Mouse (Mus musculus): ENCODE data around the gene Arl15.

Gene Arl15

DNA sequence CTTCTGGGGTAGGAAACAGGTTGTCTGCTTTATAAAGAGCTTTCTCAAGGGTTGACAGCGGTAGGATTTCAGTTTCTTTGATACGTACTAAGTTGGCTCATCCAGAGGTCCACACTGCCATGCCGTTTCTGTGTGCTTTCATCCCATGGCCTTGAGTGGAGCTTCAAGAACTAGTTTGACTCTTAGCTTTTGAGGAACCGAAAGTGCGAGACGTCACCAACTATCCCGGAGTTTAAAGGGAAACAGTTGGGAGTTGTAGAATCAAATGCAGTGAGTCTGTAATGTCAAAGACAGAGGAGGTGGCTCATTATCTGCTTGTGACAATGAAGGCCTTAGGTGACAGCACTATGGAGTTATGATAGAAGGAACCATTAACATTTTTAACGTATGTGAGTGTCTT is 49.6 kb downstream of the Arl15 start:
- no peak for DNase-seq (ENCODE audit: low read depth, low spot score)

DNA sequence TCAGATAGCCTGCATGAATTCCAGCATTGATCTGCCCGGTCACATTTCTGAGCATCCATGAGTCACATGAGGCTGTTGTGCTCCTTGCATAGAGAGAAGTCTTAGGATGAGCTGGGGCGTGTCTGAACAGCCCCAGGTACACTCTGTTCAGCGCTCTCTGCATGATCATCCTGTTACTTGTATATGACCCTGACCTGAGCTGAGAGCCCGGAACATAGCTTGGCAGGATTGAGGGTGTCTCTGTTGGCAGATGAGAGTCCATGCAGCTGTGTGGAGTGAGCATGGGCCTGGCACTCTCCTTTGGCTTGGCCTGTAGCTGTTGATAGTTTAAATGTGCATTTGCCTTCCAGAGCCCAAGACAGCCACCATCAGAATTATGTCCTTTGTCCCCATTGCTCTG is 50.4 kb downstream of the Arl15 start:
- no peak for DNase-seq (ENCODE audit: low read depth, low spot score)

DNA sequence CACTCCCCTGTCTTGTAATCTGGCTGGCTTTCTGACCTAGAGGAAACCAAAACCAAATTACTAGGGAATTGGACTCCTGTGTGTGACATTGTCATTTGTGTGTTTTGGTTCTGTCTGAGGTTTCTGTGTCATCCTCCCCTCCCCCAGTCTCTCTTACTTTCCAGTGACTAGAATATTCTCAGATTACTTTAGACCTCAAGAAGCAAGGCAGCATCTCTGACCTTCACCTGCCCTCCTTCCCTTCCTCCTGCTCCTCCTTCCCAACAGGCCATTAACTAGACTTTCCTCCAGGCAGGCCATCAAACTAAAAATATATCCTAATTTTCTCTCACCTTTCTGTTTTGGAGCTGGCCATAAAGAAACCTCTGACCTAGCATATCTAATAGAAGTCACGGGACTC is 50.9 kb downstream of the Arl15 start:
- no peak for DNase-seq (ENCODE audit: low read depth, low spot score)

DNA sequence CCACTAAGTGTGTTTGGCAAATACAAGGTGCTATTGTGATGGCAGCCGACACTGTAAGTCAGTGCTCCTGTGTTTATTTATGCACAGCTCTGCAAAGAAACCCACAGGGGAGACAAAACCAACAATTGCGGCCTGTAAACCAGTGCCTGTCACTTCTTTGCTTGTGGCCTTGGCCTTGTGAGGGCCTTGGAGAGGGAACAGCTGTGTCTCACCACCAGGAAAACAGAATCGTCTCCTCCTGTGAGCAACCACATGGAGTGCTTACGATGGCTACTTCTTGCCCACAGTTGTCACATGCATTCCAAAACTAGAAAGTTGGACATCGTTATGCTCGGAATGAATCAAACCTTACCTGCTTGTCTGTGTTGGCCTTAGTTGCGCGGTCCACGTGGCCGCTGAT is 52.1 kb downstream of the Arl15 start:
- no peak for DNase-seq (ENCODE audit: low read depth, low spot score)

DNA sequence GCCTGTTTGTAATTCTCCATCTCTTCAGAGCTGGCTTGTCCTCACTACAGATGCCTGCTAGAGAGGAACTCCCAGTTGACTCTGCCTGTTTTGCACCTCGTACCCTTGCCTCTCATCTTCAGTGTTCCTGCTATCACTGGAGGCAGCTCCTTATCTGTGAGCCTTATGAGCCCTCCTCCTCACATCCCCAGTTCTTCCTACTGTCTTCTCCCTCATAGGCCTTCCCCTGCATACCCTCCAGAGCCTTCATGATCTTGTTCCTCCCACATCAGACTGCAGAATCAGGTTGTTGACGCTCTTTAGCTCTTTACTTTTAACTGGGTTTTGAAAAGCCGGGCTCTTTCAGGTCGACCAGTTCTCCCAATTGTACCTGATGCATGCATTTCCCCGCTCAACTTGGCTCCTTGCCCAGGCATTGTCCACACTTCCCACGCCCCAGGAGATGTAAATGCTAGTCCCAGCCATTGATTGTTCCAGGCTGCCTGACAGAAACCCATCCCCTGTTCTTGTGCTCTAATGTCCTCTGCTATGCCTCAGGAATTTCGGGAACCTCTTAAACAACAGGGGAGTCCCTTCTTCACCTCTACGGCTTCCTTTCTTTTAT is 56.2 kb downstream of the Arl15 start:
- no peak for DNase-seq (ENCODE audit: low read depth, low spot score)

DNA sequence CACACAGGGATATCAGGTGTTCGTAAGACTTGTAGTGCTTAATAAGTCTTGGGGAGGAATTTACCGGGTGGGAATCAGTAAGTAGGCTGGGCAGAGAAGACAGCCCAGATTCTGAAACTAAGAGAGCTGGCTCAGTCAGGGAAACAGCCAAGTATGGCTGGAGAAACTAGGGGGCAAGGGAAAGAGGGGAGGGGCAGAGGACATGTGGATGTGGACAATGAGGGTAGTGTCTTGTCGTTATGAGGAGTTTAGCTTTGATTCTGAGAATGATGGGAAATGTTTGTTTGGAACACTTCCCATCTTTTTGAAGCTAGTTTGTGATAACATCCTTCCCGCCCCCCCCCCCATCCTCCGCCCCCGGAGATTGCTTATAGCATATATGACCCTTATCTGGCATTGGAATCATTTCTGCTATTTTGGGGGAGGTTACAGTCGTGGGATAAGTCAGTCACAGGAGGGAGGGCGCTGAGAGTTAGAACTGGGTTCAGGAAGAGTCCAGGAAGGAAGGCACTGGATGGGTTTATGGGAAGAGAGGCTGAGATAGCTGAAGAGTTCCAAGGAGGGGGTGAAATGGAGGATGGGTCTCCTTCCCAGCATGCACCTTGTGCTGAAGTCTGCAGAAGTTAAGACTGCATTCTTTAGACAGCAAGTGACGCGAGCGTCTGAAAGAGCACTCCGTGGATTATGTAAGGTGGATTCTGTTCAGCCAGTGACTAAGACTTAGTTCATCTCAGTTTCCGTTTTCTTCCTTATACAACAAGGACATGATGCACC is 57.5 kb downstream of the Arl15 start:
- no peak for DNase-seq (ENCODE audit: low read depth, low spot score)

DNA sequence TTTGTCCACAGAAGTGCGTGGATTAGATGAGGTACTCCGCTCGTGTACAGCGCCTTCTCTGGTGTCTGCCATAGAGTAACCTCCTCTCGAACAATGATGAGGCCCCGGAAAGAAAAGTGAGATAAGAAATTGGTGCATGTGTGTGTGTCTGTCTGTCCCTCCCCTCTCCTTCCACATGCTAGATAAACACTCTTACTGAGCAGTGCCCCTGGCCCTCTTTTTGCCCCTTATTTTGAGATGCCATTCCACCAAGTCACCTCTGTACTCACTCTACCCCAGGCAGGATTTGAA is 58.0 kb downstream of the Arl15 start:
- no peak for DNase-seq (ENCODE audit: low read depth, low spot score)

DNA sequence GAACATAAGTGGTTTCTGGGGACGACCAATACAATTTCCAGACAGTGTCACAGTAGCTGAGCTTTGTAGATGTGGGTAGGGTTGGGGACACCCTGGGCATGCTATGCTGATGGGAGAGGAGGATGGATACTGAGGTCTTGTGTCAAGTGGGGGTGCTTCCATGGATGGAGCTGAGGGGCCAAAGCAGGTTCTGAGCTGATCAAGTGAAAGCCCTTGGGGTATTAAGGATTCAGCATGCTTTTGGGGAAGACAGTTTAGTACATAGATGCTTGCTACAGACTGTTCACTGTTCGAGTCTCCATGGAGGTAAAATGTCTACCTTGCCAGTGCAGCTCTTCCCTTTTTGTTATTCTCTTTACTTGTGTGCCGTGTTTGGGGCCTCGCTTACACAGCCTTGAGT is 59.8 kb downstream of the Arl15 start:
- no peak for DNase-seq (ENCODE audit: low read depth, low spot score)

DNA sequence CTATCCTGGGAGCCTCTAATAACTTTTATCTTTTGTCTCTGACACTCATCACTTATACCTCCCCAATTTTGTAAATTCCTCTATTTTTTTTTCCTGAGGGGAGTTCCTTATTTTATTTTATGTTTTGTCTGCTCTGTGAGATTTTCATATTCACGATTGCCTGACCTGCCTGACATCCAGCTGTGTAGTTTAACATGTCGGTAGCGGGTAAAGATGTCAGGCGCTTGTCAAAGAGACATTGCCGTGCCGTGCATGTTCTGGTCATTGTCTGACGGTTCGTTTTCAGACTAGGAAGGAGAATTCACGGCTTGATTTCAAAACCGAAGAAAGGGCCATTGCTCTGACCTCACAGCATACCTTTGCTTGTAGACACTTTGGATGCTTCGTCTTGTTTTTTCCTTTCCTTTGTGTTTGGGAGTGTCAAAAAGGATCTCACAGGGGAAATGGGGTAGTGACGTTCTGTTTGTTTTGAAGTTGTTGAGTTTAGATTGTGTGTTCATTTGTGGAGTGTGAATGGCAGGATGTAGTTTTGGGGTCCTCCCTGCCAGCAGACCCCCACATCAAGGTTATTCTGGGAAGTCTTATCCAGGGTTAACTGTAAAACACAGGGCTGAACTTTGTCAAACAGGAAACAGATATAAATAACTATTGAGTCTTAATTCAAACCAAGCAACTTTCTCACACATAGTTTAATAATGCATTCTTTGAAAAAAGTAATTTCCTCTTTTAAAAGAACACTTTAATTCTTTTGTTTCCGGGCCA is 60.4 kb downstream of the Arl15 start:
- DNase-seq (ENCODE audit: low read depth, low spot score): no peak

DNA sequence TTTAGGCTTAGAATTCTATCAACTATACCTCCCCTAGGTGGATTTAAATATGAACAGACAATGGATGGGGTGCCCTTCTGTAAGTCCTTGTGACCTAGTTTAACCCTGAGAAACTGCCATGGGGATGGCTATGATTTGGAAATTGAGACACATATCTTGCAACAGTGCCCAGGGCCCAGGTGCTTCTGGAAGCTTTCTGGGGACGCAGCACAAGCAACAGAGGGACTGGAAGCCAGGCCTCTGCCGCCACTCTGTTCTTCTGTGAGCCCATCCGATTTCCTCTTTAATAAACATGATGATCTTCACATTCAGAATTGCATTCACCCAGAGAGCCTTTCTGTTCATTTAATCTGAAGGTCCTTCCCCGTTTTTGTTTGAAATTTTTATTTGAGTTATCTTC is 62.6 kb downstream of the Arl15 start:
- no peak for DNase-seq (ENCODE audit: low read depth, low spot score)

DNA sequence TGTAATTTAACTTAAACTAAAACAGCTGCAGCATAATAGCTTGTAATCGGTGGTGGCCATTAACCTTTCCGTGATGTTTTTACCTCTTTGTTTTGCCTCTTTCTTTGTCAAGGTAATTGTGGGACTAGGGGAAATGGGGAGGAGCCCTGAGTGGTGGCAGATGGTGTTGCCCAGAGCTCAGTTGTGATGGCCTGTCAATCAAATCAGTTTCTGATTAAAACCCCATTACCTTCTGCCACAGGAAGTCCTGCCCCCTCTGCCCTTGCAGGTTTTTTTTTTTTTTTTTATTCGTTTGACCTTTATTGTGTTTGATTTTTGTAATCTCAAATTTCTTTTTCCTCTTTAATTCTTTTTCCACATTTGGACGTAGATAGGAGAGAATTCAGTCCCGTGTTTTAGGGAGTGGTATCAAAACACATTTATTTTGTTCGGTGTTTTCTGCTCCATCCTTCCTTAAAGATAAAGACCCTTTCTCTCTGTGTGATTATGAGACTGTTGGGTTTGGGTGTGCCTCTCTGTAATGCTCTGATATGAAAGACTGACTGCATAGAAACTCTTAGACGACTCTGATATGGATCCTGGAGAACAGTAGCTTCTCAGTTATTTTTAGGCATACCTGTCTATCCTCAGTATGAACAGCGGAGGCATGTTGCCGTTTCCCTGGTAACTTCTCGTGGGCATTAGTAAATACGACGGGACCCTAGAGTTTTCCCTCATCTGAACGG is 64.5 kb downstream of the Arl15 start:
- DNase-seq (ENCODE audit: low read depth, low spot score): no peak

DNA sequence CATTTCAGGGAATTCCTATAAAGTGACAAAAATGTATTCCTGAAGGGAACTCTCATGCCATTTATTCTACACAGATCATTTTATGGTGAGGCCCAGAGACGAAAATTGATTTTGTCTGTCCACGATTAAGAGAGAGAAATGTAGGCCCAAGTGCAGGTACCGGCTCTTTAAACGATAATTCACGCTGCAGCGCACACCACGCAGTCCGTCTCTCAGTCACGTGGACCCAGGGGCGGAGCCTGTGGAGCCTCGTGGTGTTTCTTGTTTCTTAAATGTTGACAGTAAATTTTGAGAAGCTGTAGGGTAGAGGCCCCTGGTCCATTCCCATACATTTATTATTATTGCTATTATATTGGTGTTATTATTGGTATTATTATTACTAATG is 65.1 kb downstream of the Arl15 start:
- DNase-seq (ENCODE audit: low read depth, low spot score): no peak

DNA sequence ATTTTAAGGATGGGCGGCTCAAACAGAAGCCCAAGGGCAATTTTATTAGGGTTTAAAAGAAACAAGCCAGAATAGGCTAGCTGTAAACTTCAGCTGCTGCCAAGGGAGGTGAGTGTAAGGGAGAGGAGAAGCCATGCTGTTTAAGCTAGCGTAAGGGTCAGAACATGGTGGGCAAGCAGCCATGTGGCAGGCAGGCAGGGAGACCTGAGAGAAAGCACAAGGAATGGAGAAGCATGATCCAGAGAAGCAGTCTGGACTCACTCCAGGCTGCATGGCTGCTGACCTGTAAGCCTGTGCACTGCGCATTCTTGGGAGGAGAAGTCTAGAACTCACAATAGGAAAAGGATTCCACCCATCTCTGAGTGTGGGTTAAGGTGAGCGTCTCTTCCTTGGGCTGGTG is 66.5 kb downstream of the Arl15 start:
- DNase-seq (ENCODE audit: low read depth, low spot score): no peak

DNA sequence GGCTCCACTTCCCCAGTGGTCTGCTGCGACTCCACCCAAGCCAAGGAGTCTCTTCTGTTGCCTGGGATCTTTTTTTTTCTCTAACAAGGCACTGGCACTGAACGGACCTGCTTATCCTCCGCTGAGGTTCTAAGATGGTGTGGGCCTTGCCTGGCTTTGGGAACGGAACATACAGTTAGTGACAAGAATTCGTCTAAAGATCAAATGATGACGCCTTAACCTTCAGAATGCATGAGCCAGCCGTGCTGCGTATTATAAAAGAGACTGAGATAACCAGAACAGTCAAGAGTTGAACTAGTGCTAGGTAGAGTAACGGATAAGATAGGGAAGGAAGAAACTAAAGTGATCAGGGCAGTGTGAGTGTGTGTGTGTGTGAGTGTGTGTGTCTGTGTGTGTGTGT is 66.9 kb downstream of the Arl15 start:
- DNase-seq (ENCODE audit: low read depth, low spot score): no peak

DNA sequence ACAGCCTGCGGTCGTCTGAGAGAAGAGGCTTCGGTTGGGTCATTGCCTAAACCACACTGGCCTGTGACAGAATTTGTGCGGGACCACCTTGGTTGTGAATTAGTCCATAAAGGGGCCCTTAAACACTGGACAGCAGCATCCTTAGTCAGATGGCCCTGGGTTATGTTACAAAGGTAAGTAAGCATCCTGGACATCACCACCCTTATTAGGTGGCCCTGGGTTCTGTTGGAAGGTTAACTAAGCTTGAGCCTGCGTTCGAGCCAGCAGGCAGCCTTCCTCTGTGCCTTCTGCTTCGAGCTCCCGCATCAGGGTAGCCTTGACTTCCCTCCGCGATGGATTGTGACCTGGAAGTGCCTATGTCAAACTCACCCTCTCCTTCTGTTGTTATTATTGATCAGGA is 68.6 kb downstream of the Arl15 start:
- DNase-seq (ENCODE audit: low read depth, low spot score): no peak

DNA sequence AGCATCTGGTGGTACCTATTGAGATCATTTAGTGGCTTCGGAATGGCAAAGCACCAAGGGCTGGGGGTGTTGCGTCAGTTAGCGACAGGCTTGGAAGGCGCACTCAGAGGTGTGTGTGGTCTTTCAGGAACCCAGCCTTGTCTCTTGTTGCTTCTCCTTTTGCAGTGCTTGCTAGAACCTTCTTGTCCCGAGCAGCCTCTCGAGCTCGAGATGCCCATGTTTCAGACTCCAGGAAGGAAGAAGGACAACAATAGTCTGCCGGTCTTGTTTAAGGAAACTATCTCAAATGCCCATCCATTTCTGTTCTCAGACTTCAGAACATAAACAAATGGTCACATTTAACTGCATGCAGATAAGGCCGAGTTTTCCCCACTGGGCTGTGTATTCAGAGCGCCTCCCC is 69.4 kb downstream of the Arl15 start:
- no peak for DNase-seq (ENCODE audit: low read depth, low spot score)

DNA sequence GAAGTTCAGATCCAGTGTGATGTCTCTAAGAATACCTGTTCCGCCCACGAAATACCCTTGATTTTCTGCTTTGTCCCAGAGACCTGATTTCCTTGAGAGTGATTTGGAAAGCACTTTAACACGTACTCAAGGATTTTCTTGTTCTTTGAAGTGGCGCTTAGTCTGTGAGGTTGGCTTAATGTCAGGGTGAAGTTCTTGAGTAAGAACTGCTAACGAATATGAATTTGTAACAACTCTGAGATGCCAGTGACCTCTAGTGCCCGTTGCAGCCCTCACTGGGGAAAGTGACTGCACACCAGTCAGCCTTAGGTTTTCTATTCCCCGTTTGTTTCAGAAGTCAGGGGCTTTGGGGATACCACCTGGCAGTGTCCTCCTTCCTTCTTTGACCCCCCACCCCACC is 70.0 kb downstream of the Arl15 start:
- no peak for DNase-seq (ENCODE audit: low read depth, low spot score)

DNA sequence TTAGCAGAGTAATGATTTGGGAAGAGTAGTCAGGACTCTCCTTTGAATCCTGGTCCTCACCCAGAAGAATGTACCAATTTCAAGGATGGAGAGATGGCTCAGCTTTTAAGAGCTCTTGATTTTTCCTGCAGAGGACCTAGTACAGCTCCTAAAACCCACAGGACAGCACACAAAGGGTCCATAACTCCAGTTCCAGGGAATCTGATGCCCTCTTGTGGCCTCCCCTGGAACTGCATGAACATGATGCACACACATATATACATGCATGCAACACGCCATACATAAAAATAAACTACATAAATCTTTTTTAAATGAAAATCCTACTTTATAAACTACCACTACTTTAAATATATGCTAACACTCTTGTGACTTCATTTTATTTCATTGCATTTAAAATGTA is 70.6 kb downstream of the Arl15 start:
- peak; percentile 32 for DNase-seq (ENCODE audit: low read depth, low spot score)

DNA sequence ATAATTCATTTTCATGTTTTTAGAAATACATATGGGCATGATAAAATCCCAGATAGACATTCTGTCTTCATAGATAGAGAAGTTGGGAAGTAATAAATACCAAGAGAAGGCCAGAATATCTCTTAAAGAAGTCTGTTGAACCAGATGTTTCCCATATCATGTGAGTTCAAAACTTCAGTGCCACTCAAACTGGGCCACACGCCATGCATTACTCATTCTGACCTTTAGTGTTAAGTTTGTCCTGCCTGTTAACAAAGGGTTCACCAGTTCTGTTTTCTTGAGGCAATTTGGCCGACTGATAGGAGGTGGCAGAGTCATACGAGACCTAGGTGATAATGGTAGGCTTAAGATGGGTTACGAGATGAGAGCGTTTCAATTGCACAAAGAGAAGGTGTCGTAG is 71.1 kb downstream of the Arl15 start:
- no peak for DNase-seq (ENCODE audit: low read depth, low spot score)

DNA sequence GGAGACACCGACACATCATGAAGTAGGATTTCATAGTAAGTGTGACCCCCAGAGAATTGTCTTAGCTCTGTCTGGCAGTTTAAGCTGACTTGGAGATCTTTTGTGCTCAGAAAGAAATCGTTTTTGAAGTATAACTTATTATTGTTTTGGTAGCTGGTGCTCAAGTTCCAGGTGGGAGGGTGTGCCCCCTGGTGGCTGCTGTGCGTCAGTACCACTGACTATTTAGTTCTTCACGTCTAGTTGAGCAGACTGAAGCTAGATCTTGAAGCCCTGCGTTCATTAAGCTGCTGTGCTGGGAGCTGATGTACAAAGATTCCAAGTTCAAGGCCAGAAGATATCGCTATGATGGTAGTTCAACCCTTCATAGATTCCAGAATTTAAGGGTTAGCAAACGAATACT is 71.5 kb downstream of the Arl15 start:
- DNase-seq (ENCODE audit: low read depth, low spot score): no peak

DNA sequence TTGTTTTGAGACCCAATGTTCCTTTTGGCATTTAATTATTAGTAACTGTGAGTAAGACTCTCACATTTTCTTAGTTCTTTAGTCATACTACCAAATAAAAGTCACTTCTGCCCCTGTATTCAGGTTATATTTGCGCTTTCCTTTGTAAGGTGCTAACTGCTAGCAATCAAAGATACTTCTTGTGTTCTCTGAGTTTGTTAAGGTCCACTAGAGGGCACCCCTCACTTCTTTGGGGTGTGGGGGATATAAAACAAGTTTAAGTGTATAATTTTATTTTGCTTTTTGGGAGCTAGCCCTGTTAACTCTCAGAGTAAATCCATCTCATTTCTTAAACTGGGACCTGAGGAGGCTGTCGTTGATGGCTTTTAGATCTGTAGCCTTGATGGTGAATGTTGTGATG is 73.4 kb downstream of the Arl15 start:
- no peak for DNase-seq (ENCODE audit: low read depth, low spot score)

Measured in brain, embryonic 18.5 days (tissue).